Mouse (Mus musculus): ENCODE measurements around the gene Susd6. TPM values are rescaled to one million over a fixed set of nuclear protein-coding genes. Genes with fewer than 3 reads are reported as not detected.

The Susd6 gene
- 10 to 100 TPM; 23.8 to 24.0 TPM for total RNA-seq (2021)

GRCm38 (mm10) chr12:80789849-80790694 lies at the start of gene Susd6:
Gene Susd6, plus strand, starts transcription at chr12:80790510.
- peak; percentile 97 to 99 for DNase-seq (ENCODE audit: extremely low spot score in 1 of 2, low spot score in 2 of 2)
- intact Hi-C loops (cut with DNase I): no loop called here

GRCm38 (mm10) chr12:80744614-80745013 lies 45.7 kb upstream of the Susd6 start:
- intact Hi-C loops (cut with DNase I): no loop called here
- DNase-seq (ENCODE audit: extremely low spot score in 1 of 2, low spot score in 2 of 2): no peak

DNA sequence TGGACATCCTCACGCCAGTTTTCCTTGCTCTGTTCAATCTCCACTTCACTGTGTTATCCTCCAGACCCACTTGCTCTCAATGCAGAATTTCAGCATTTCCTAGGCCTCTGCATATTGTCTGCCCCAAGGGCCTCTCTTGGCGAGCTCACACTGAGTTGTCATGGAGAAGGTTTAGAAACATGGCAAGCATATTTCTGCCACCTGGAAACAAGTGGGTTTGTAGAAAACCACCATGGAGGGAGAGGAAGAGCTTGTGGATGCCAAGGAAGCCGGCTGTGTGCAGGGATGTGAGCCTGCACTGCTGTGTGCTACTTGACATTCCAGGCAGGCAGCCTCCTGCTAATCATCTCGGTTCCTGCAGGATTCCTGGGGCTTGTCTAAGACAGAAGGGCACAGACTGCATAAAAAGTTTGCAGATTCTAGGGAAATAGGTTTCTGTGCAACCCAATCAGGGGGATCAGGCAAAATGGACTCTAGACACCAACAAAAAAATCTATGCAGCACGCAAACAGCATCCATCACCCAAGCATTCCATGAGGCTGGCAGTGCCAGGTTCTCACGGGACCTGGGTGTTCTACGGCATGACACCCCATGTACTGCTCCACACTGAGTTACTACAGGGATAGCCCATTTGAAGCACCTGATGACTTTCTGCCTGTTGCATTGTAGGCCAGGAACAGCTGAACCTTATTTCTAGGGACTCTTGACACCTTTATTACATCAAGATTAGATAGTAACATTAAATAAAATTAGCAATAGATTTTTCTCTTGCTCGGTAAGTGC lies 44.1 kb upstream of the Susd6 start:
- intact Hi-C loops (cut with DNase I): no loop called here
- peak; percentile 43 to 65 for DNase-seq (ENCODE audit: extremely low spot score in 1 of 2, low spot score in 2 of 2)

DNA sequence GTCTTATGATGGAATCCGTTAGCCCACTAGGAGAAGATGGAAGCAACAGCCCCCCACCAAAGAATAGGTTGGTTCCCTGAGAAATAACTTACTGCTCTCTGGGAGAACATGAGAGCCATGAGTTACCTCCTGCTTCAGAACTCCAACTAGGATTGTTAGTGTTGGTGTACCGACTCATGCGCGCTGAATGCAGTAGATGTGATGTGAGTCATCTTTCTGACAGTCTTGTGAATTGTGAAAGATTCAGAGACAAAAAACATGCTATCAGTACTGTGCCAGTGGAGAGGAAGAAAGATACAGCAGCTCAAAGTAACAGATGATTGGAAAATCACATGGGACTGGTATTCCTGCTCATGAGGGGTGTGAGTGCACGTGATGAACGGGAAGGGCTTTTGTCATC lies 38.8 kb upstream of the Susd6 start:
- intact Hi-C loops (cut with DNase I): no loop called here

GRCm38 (mm10) chr12:80757751-80758558 lies 32.4 kb upstream of the Susd6 start:
- peak in 1 of 2 experiments; percentile 73 for DNase-seq (ENCODE audit: extremely low spot score in 1 of 2, low spot score in 2 of 2)

More for the DNA sequence above, 38.8 kb upstream of the Susd6 start:
- DNase-seq (ENCODE audit: extremely low spot score in 1 of 2, low spot score in 2 of 2): no peak

GRCm38 (mm10) chr12:80758559-80759386 lies 31.5 kb upstream of the Susd6 start:
- peak in 1 of 2 experiments; percentile 48 for DNase-seq (ENCODE audit: extremely low spot score in 1 of 2, low spot score in 2 of 2)
- intact Hi-C loops (cut with DNase I): no loop called here

More at GRCm38 (mm10) chr12:80757751-80758558, 32.4 kb upstream of the Susd6 start:
- intact Hi-C loops (cut with DNase I): no loop called here

DNA sequence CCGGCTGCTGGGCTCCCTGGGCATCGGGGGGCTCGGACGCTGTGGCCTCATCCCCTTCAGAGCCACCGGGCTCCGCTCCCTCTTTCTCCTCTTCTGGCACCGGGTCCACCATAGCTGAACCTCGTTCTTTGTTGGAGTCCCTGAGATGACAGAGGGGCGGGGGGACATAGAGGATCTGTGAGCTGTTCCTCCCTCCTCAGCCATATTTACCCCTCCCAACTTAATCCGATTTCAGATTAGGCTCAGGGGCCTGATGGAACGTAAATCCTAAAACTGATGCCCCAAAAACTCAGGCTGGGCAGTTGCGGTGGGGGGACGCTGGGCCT lies 31.0 kb upstream of the Susd6 start:
- no peak for DNase-seq (ENCODE audit: extremely low spot score in 1 of 2, low spot score in 2 of 2)
- intact Hi-C loops (cut with DNase I): no loop called here

- DNase-seq (ENCODE audit: extremely low spot score in 1 of 2, low spot score in 2 of 2): peak; percentile 32 to 59
- intact Hi-C loops (cut with DNase I): loop anchor here (1.0 kb wide), 1 partner anchor 30 kb away; no protein-coding TSS in a partner anchor
These were observed 30.5 kb upstream of the Susd6 start for GRCm38 (mm10) chr12:80759713-80760395.

DNA sequence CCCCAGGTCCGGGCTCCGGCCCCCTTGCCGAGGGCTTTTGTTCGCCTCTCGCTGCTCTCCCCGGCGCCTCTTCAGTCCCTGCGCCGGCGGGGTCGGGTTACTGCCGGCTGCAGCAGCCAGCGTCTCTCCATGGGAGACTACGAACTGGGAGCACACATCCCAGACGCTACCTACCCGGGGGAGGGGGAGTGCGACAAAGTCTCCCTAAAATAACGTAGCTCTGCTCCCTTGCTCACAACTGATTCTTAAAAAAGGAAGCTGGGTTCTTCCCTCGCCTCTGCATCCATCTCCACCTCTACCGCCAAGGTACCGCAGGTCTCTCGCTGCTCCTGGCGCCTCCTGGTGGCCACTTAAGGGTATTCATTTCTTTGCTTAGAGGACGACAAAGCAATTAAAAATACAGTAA lies 29.9 kb upstream of the Susd6 start, which contains the start of gene Ccdc177:
Ccdc177 (minus strand) TSS at position 292 of the 406 bp plus-strand sequence.
- peak; percentile 85 to 89 for DNase-seq (ENCODE audit: extremely low spot score in 1 of 2, low spot score in 2 of 2)
- intact Hi-C loops (cut with DNase I): loop anchor here (1.0 kb wide), 1 partner anchor 30 kb away; no protein-coding TSS in a partner anchor

GRCm38 (mm10) chr12:80762982-80763381 lies 27.3 kb upstream of the Susd6 start:
- intact Hi-C loops (cut with DNase I): no loop called here
- no peak for DNase-seq (ENCODE audit: extremely low spot score in 1 of 2, low spot score in 2 of 2)

GRCm38 (mm10) chr12:80764116-80764515 lies 26.2 kb upstream of the Susd6 start:
- no peak for DNase-seq (ENCODE audit: extremely low spot score in 1 of 2, low spot score in 2 of 2)
- intact Hi-C loops (cut with DNase I): no loop called here

- intact Hi-C loops (cut with DNase I): loop anchor here (2.0 kb wide), 1 partner anchor 125 kb away; no protein-coding TSS in a partner anchor
- peak; percentile 54 to 76 for DNase-seq (ENCODE audit: extremely low spot score in 1 of 2, low spot score in 2 of 2)
These were observed 20.6 kb upstream of the Susd6 start for GRCm38 (mm10) chr12:80769697-80770096.

- DNase-seq (ENCODE audit: extremely low spot score in 1 of 2, low spot score in 2 of 2): no peak
- intact Hi-C loops (cut with DNase I): no loop called here
These were observed 15.5 kb upstream of the Susd6 start for GRCm38 (mm10) chr12:80774786-80775185.

- intact Hi-C loops (cut with DNase I): no loop called here
- DNase-seq (ENCODE audit: extremely low spot score in 1 of 2, low spot score in 2 of 2): no peak
These were observed 14.2 kb upstream of the Susd6 start for GRCm38 (mm10) chr12:80776046-80776634.

GRCm38 (mm10) chr12:80778188-80778936 lies 11.9 kb upstream of the Susd6 start:
- no peak for DNase-seq (ENCODE audit: extremely low spot score in 1 of 2, low spot score in 2 of 2)
- intact Hi-C loops (cut with DNase I): no loop called here

DNA sequence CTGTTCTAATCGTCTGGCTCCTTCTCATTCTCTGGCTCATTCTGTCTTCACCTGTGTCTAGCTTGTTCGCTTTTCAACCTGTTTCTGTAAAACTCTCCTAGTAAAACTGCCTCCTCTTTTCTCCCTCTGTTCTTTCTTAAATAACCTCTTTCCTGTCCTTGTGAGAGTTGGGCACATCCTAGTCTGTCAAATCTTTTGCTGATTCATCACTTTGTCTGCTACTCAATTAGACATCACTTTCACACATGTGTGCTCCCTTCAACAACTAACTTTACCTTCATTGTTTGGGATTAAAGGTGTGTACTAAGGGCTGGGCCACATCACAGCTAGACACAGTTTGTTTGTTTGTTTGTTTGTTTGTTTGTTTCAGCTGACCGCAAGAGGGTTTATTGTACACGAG lies 10.6 kb upstream of the Susd6 start:
- DNase-seq (ENCODE audit: extremely low spot score in 1 of 2, low spot score in 2 of 2): no peak
- intact Hi-C loops (cut with DNase I): no loop called here
